Mouse (Mus musculus): ENCODE measurements around the gene Cdc45.

The Cdc45 gene

DNA sequence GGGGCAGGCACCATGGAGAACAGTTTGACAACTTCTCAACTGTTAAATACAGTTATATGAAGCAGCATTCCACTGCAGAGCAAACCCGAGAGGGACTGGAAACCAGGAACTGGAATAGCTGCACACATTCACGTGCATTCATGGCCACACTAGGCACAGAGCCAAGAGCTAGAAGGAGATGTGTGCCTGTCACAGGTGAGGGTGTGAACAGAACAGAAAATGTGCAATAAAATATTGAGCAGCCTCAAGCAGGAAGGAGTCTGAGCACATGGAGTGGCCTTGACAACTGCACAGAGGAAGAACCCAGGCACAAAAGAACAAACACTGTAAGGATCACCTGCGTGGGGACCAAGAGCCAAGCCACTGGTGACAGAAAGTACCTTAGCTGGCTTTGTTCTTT lies 81.1 kb downstream of the Cdc45 start:
- no peak for DNase-seq (ENCODE audit: low read depth)
